ENCODE assay signal across 16 mouse cellular contexts in the genomic region with DNA sequence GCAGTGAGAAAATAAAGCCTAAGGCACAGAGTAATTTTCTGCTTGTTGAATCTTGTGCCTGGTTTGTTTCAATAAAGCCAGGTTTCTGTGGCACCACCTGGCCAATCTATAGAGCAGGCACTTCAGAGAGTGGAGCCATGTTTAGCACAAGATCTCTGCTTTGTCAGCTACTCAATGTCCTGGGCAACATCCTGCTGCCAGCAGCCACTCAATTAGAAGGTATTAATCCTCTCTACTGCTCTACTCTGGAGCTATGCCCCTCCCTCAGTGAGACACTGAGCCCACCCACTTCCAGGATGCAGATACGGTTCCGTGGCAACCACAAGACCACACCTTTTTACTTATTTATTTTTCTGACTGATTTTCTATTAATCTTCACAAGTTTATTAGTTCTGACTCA.
A peak's percentile ranks its signal among the peaks of the same experiment; 100 is the strongest.
DNase-seq lines count a peak whose midpoint lies in the region; ATAC-seq and TF ChIP-seq lines count a peak whose summit lies in the region.
"Had no signal": no experiment of that assay in that cellular context is flagged by ENCODE, and none has a peak within 500 bp of the region (broad histone marks: within the 10 kb centered on the region; RNA-seq: fewer than 3 reads in every experiment).

No protein-coding gene starts in this region.

- no peak overlapping the region for H3K4me3 ChIP-seq in intestine, embryonic 15.5 days (replicated peaks)
- H3K4me3 ChIP-seq in intestine, postnatal 0 days (ENCODE audit: low read depth, low read length), result no peak overlapping the region
- no peak overlapping the region for H3K4me3 ChIP-seq in forebrain, embryonic 15.5 days
- H3K4me3 ChIP-seq in neural tube, embryonic 14.5 days (ENCODE audit: low read depth, low read length), result no peak overlapping the region
- H3K4me3 ChIP-seq: heart, adult 2 months; left cerebral cortex, adult 2 months; neural tube, embryonic 12.5 days had no signal

- no peak for TF ChIP-seq CTCF in intestine, postnatal 0 days (IDR thresholded peaks at IDR 0.05; ENCODE audit: low read depth)

- peak; percentile 30 for DNase-seq in embryo, embryonic 10 days (ENCODE audit: low spot score)
- no peak for DNase-seq in embryo, embryonic 10.5 days (ENCODE audit: low spot score)
- no peak for DNase-seq in left cerebral cortex, postnatal 25 days (ENCODE audit: low spot score in 2 of 2)
- DNase-seq in ovary, postnatal 10 days (ENCODE audit: low spot score), result no peak
- DNase-seq: adrenal gland, postnatal 36 days; cerebellum, adult 11 months; heart, adult 2 months; kidney, postnatal 4 days; thymus, adult 18-20 months had no signal

- no peak overlapping the region for H3K4me2 ChIP-seq in intestine, embryonic 15.5 days (replicated peaks)
- no peak overlapping the region for H3K4me2 ChIP-seq in intestine, postnatal 0 days (replicated peaks; ENCODE audit: low read depth)
- no peak overlapping the region for H3K4me2 ChIP-seq in forebrain, embryonic 15.5 days (replicated peaks)
- no peak overlapping the region for H3K4me2 ChIP-seq in neural tube, embryonic 14.5 days (ENCODE audit: low read depth, low read length)
- H3K4me2 ChIP-seq: neural tube, embryonic 12.5 days had no signal

- H3K4me1 ChIP-seq in intestine, embryonic 15.5 days (replicated peaks), result peaks cover 8% of the 10 kb centered on the region; the same call in 1 of the 2 replicates
- no peaks in the 10 kb centered on the region for H3K4me1 ChIP-seq in intestine, postnatal 0 days (replicated peaks; ENCODE audit: control insufficient read depth, insufficient read depth, low read length)
- H3K4me1 ChIP-seq in forebrain, embryonic 15.5 days, result peaks cover 21% of the 10 kb centered on the region
- 0 out of 2 replicates have a peak, but pooled peaks cover 11% of the 10 kb centered on the region for H3K4me1 ChIP-seq in neural tube, embryonic 14.5 days (ENCODE audit: control insufficient read depth, insufficient read depth, low read length)

- H3K9me3 ChIP-seq in intestine, embryonic 15.5 days, result no peaks in the 10 kb centered on the region
- H3K9me3 ChIP-seq in intestine, postnatal 0 days (ENCODE audit: control insufficient read depth), result no peaks in the 10 kb centered on the region
- H3K9me3 ChIP-seq in forebrain, embryonic 15.5 days, result no peaks in the 10 kb centered on the region
- H3K9me3 ChIP-seq in neural tube, embryonic 14.5 days (ENCODE audit: control insufficient read depth, low read length), result no peaks in the 10 kb centered on the region
- H3K9me3 ChIP-seq: neural tube, embryonic 12.5 days had no signal

- no peak overlapping the region for H3K27ac ChIP-seq in intestine, embryonic 15.5 days
- no peak overlapping the region for H3K27ac ChIP-seq in intestine, postnatal 0 days (ENCODE audit: low read depth, low read length)
- H3K27ac ChIP-seq in forebrain, embryonic 15.5 days (replicated peaks), result 0 out of 2 replicates have a peak overlapping the region, but pooled peaks have one; percentile 17
- H3K27ac ChIP-seq in neural tube, embryonic 14.5 days (ENCODE audit: low read depth, low read length), result peak overlapping the region; percentile 55; the same call in 1 of the 2 replicates
- H3K27ac ChIP-seq: heart, adult 2 months; left cerebral cortex, adult 2 months; liver, embryonic 14.5 days; neural tube, embryonic 12.5 days had no signal

- no peaks in the 10 kb centered on the region for H3K27me3 ChIP-seq in intestine, embryonic 15.5 days (replicated peaks)
- H3K27me3 ChIP-seq in intestine, postnatal 0 days (replicated peaks; ENCODE audit: control insufficient read depth, insufficient read depth, low read length), result no peaks in the 10 kb centered on the region
- H3K27me3 ChIP-seq in forebrain, embryonic 15.5 days, result no peaks in the 10 kb centered on the region
- no peaks in the 10 kb centered on the region for H3K27me3 ChIP-seq in neural tube, embryonic 14.5 days (ENCODE audit: control insufficient read depth, insufficient read depth, low read length)
- H3K27me3 ChIP-seq: neural tube, embryonic 12.5 days had no signal

- H3K36me3 ChIP-seq in intestine, embryonic 15.5 days, result no peaks in the 10 kb centered on the region
- H3K36me3 ChIP-seq in intestine, postnatal 0 days (ENCODE audit: control insufficient read depth, insufficient read depth), result no peaks in the 10 kb centered on the region
- H3K36me3 ChIP-seq in forebrain, embryonic 15.5 days, result no peaks in the 10 kb centered on the region
- H3K36me3 ChIP-seq in neural tube, embryonic 14.5 days (ENCODE audit: control insufficient read depth, insufficient read depth, low read length), result no peaks in the 10 kb centered on the region
- H3K36me3 ChIP-seq: neural tube, embryonic 12.5 days had no signal

- intact Hi-C loops in left cerebral cortex, postnatal 25 days (cut with DNase I), result no loop called here

- WGBS in intestine, embryonic 15.5 days, result 29% methylated on average over 2 of the region's 2 CpGs
- WGBS in intestine, postnatal 0 days, result 25% methylated on average over 2 of the region's 2 CpGs
- WGBS in forebrain, embryonic 15.5 days, result 39% methylated on average over 2 of the region's 2 CpGs
- WGBS in neural tube, embryonic 14.5 days, result 34% methylated on average over 2 of the region's 2 CpGs

- no peak overlapping the region for H3K9ac ChIP-seq in intestine, embryonic 15.5 days
- no peak overlapping the region for H3K9ac ChIP-seq in intestine, postnatal 0 days (ENCODE audit: low read depth, low read length)
- no peak overlapping the region for H3K9ac ChIP-seq in forebrain, embryonic 15.5 days (replicated peaks)
- H3K9ac ChIP-seq in neural tube, embryonic 14.5 days (replicated peaks; ENCODE audit: low read depth, low read length), result no peak overlapping the region
- H3K9ac ChIP-seq: liver, embryonic 14.5 days; neural tube, embryonic 12.5 days had no signal

- 0 out of 2 replicates have a peak, but pooled peaks have one; percentile 25 for ATAC-seq in intestine, embryonic 15.5 days
- no peak for ATAC-seq in intestine, postnatal 0 days
- ATAC-seq in forebrain, embryonic 15.5 days (replicated peaks), result no peak
- no peak for ATAC-seq in neural tube, embryonic 14.5 days (ENCODE audit: low read depth)

Comparison
In these comparisons a context has a peak if more than half of its experiments do, and no peak if none do; other contexts are left out.
1. H3K27ac ChIP-seq: peak in forebrain, embryonic 15.5 days (single experiment) and neural tube, embryonic 14.5 days (single experiment); none in intestine, embryonic 15.5 days (single experiment) and intestine, postnatal 0 days (single experiment).